Mouse (Mus musculus) kidney, embryonic 15.5 days (tissue): ENCODE results near the gene Bicd1. TPM values are rescaled to one million over a fixed set of nuclear protein-coding genes. Genes with fewer than 3 reads are reported as not detected.
"Not testable (repeated sequence)": the region's sequence is repeated elsewhere in the genome, so short reads cannot be mapped to it uniquely, and the experiment has no call there.

ENCODE experiments used
- ATAC-seq: fragments of 200-750 bp; cut with Nextera tagmentation; replicated peaks from 2 replicates; pipeline ENCODE4 v1.8.0; 2017; ENCODE audit warnings: moderate TSS enrichment; ENCODE audit not compliant: low FRiP score
- H3K27ac ChIP-seq: fragments of 300-500 bp; sonication (generic); 2 replicates; pipeline ENCODE4 v1.5.1; 2015; ENCODE audit warnings: mild to moderate bottlenecking, inconsistent platforms
- H3K27me3 ChIP-seq: fragments of 300-500 bp; sonication (generic); 2 replicates; pipeline ENCODE4 v1.6.1; 2015; ENCODE audit warnings: inconsistent platforms
- H3K36me3 ChIP-seq: fragments of 300-500 bp; sonication (generic); 2 replicates; pipeline ENCODE4 v1.6.1; 2015; ENCODE audit warnings: inconsistent platforms
- H3K4me1 ChIP-seq: fragments of 300-500 bp; sonication (generic); 2 replicates; pipeline ENCODE4 v1.6.1; 2015; ENCODE audit warnings: inconsistent platforms
- H3K4me2 ChIP-seq: fragments of 300-500 bp; sonication (generic); 2 replicates; pipeline ENCODE4 v1.6.1; 2015; ENCODE audit warnings: moderate library complexity, mild to moderate bottlenecking, inconsistent platforms
- H3K4me3 ChIP-seq: fragments of 300-500 bp; sonication (generic); replicated peaks from 2 replicates; pipeline ENCODE4 v1.5.1; 2015; ENCODE audit warnings: mild to moderate bottlenecking, inconsistent platforms
- H3K9ac ChIP-seq: fragments of 300-500 bp; sonication (generic); 2 replicates; pipeline ENCODE4 v1.6.1; 2015; ENCODE audit warnings: mild to moderate bottlenecking, inconsistent platforms
- H3K9me3 ChIP-seq: fragments of 300-500 bp; sonication (generic); replicated peaks from 2 replicates; pipeline ENCODE4 v1.6.1; 2016; ENCODE audit warnings: inconsistent platforms
- WGBS: fragments of 180-500 bp; shearing (Covaris S2); methylation state at CpG from one replicate; pipeline ENCODE4 v1.1.7; 2015; ENCODE audit warnings: mixed read lengths; 5-methylcytosine and 5-hydroxymethylcytosine counted together
- polyA plus RNA-seq: library from polyadenylated mRNA; unstranded; fragments of >200 nt; fragmentation: Nextera tagmentation; extraction: Ambion mirVana; gene quantifications from 2 replicates; pipeline ENCODE4 v1.2.1, GENCODE M21; 2015

Bicd1 gene
- polyA plus RNA-seq, 1 experiment from 2014 or later, result 11.5 TPM

- no peaks in the 10 kb centered on the region for H3K4me1 ChIP-seq
- no peak overlapping the region for H3K4me2 ChIP-seq
- H3K27me3 ChIP-seq, result no peaks in the 10 kb centered on the region
- 91% methylated on average over 1 of the region's 1 CpGs for whole genome bisulfite sequencing
- no peak for ATAC-seq
- no peak overlapping the region for H3K27ac ChIP-seq
- H3K9ac ChIP-seq, result no peak overlapping the region
- H3K36me3 ChIP-seq, result no peaks in the 10 kb centered on the region
- no peak overlapping the region for H3K4me3 ChIP-seq
- H3K9me3 ChIP-seq, result no peaks in the 10 kb centered on the region
Observed at GRCm38 (mm10) chr6:149439140-149439539, 30.5 kb downstream of the Bicd1 start.

- H3K9me3 ChIP-seq, result no peaks in the 10 kb centered on the region
- no peak overlapping the region for H3K4me3 ChIP-seq
- H3K27ac ChIP-seq, result no peak overlapping the region
- H3K36me3 ChIP-seq, result no peaks in the 10 kb centered on the region
- no peak overlapping the region for H3K4me2 ChIP-seq
- 30% methylated on average over 1 of the region's 1 CpGs for WGBS
- H3K9ac ChIP-seq, result no peak overlapping the region
- H3K4me1 ChIP-seq, result peaks cover 11% of the 10 kb centered on the region
- H3K27me3 ChIP-seq, result no peaks in the 10 kb centered on the region
- ATAC-seq, result peak; percentile 55; the same call in 1 of the 2 replicates
Observed at GRCm38 (mm10) chr6:149442884-149443283, 34.2 kb downstream of the Bicd1 start.

GRCm38 (mm10) chr6:149445854-149446253 lies 37.2 kb downstream of the Bicd1 start:
- Histone ChIP-seq H3K27ac (no peak overlapping the region), H3K4me3 (no peak overlapping the region), H3K9ac (no peak overlapping the region), H3K27me3 (no peaks in the 10 kb centered on the region), H3K36me3 (no peaks in the 10 kb centered on the region), H3K9me3 (no peaks in the 10 kb centered on the region), H3K4me2 (0 out of 2 replicates have a peak overlapping the region, but pooled peaks have one; percentile 12), H3K4me1 (peaks cover 11% of the 10 kb centered on the region)
- 39% methylated on average over 10 of the region's 10 CpGs for WGBS
- peak; percentile 41; the same call in 1 of the 2 replicates for ATAC-seq

- Histone ChIP-seq H3K9me3 (no peaks in the 10 kb centered on the region), H3K36me3 (no peaks in the 10 kb centered on the region), H3K4me3 (no peak overlapping the region), H3K4me1 (no peaks in the 10 kb centered on the region), H3K27ac (no peak overlapping the region), H3K4me2 (no peak overlapping the region), H3K9ac (no peak overlapping the region), H3K27me3 (no peaks in the 10 kb centered on the region)
- no peak for ATAC-seq
Observed at GRCm38 (mm10) chr6:149457324-149457723, 48.6 kb downstream of the Bicd1 start.

GRCm38 (mm10) chr6:149460971-149461370 lies 52.3 kb downstream of the Bicd1 start:
- H3K4me1 ChIP-seq, result no peaks in the 10 kb centered on the region
- no peak overlapping the region for H3K4me2 ChIP-seq
- no peak overlapping the region for H3K4me3 ChIP-seq
- no peak overlapping the region for H3K9ac ChIP-seq
- ATAC-seq, result no peak
- no peaks in the 10 kb centered on the region for H3K27me3 ChIP-seq
- WGBS, result 12% methylated on average over 1 of the region's 1 CpGs
- no peaks in the 10 kb centered on the region for H3K9me3 ChIP-seq
- no peaks in the 10 kb centered on the region for H3K36me3 ChIP-seq
- no peak overlapping the region for H3K27ac ChIP-seq

GRCm38 (mm10) chr6:149471477-149471876 lies 62.8 kb downstream of the Bicd1 start:
- H3K4me2 ChIP-seq, result no peak overlapping the region
- H3K4me1 ChIP-seq, result no peaks in the 10 kb centered on the region
- H3K27me3 ChIP-seq, result no peaks in the 10 kb centered on the region
- H3K36me3 ChIP-seq, result no peaks in the 10 kb centered on the region
- H3K9ac ChIP-seq, result no peak overlapping the region
- no peak overlapping the region for H3K27ac ChIP-seq
- H3K9me3 ChIP-seq, result no peaks in the 10 kb centered on the region
- no peak overlapping the region for H3K4me3 ChIP-seq
- 83% methylated on average over 15 of the region's 15 CpGs for WGBS
- no peak for ATAC-seq

- not testable (repeated sequence) for H3K27ac ChIP-seq, H3K27me3 ChIP-seq, H3K4me2 ChIP-seq, ATAC-seq, H3K9me3 ChIP-seq, H3K4me3 ChIP-seq, H3K36me3 ChIP-seq, H3K4me1 ChIP-seq, H3K9ac ChIP-seq
- 89% methylated on average over 6 of the region's 6 CpGs for WGBS
Observed at GRCm38 (mm10) chr6:149472441-149472840, 63.8 kb downstream of the Bicd1 start.

GRCm38 (mm10) chr6:149481868-149482267 lies 73.2 kb downstream of the Bicd1 start:
- not testable (repeated sequence) for H3K4me3 ChIP-seq, ATAC-seq

GRCm38 (mm10) chr6:149494662-149495061 lies 86.0 kb downstream of the Bicd1 start:
- ATAC-seq, result no peak
- H3K4me1 ChIP-seq, result no peaks in the 10 kb centered on the region
- H3K36me3 ChIP-seq, result no peaks in the 10 kb centered on the region
- no peaks in the 10 kb centered on the region for H3K9me3 ChIP-seq
- no peaks in the 10 kb centered on the region for H3K27me3 ChIP-seq
- H3K27ac ChIP-seq, result no peak overlapping the region
- H3K4me3 ChIP-seq, result no peak overlapping the region
- 94% methylated on average over 2 of the region's 2 CpGs for WGBS
- no peak overlapping the region for H3K4me2 ChIP-seq
- H3K9ac ChIP-seq, result no peak overlapping the region

More at GRCm38 (mm10) chr6:149481868-149482267, 73.2 kb downstream of the Bicd1 start:
- H3K27ac ChIP-seq, H3K4me1 ChIP-seq, H3K27me3 ChIP-seq, H3K9me3 ChIP-seq, H3K9ac ChIP-seq, H3K36me3 ChIP-seq, H3K4me2 ChIP-seq: not testable (repeated sequence)
- 96% methylated on average over 5 of the region's 5 CpGs for WGBS

GRCm38 (mm10) chr6:149495925-149496324 lies 87.2 kb downstream of the Bicd1 start:
- Histone ChIP-seq H3K4me3 (no peak overlapping the region), H3K27me3 (no peaks in the 10 kb centered on the region), H3K4me2 (no peak overlapping the region), H3K9me3 (no peaks in the 10 kb centered on the region), H3K4me1 (no peaks in the 10 kb centered on the region), H3K9ac (no peak overlapping the region), H3K36me3 (no peaks in the 10 kb centered on the region), H3K27ac (no peak overlapping the region)
- no peak for ATAC-seq

GRCm38 (mm10) chr6:149565720-149566498 lies 157.2 kb downstream of the Bicd1 start:
- Histone ChIP-seq H3K9me3 (no peaks in the 10 kb centered on the region), H3K27ac (0 out of 2 replicates have a peak overlapping the region, but pooled peaks have one; percentile 41), H3K4me1 (peaks cover 9% of the 10 kb centered on the region), H3K4me2 (peak overlapping the region; percentile 87), H3K9ac (peak overlapping the region; percentile 45), H3K36me3 (no peaks in the 10 kb centered on the region), H3K27me3 (no peaks in the 10 kb centered on the region), H3K4me3 (peak overlapping the region; percentile 67)
- 2% methylated on average over 19 of the region's 19 CpGs for WGBS
- peak; percentile 100 for ATAC-seq

GRCm38 (mm10) chr6:149567219-149567618 lies 158.5 kb downstream of the Bicd1 start:
- Histone ChIP-seq H3K9me3 (no peaks in the 10 kb centered on the region), H3K4me3 (no peak overlapping the region), H3K27me3 (no peaks in the 10 kb centered on the region), H3K4me2 (no peak overlapping the region), H3K36me3 (no peaks in the 10 kb centered on the region), H3K4me1 (peaks cover 9% of the 10 kb centered on the region), H3K27ac (no peak overlapping the region), H3K9ac (no peak overlapping the region)
- ATAC-seq, result no peak
- 22% methylated on average over 1 of the region's 1 CpGs for WGBS

GRCm38 (mm10) chr6:149574288-149574687 lies 165.6 kb downstream of the Bicd1 start:
- Histone ChIP-seq H3K4me2 (no peak overlapping the region), H3K4me1 (no peaks in the 10 kb centered on the region), H3K27ac (no peak overlapping the region), H3K9me3 (no peaks in the 10 kb centered on the region), H3K36me3 (no peaks in the 10 kb centered on the region), H3K27me3 (no peaks in the 10 kb centered on the region), H3K4me3 (no peak overlapping the region), H3K9ac (no peak overlapping the region)
- 89% methylated on average over 1 of the region's 1 CpGs for WGBS
- no peak for ATAC-seq
